Mouse (Mus musculus) bone marrow macrophage, adult 2 months (primary cell): ENCODE data around the gene Spef1. TPM values are rescaled to one million over a fixed set of nuclear protein-coding genes. Genes with fewer than 3 reads are reported as not detected.

Experiments
- H3K27ac ChIP-seq: 2 replicates; pipeline ENCODE4 v1.5.1; 2012; ENCODE audit warnings: low read depth, low read length; ENCODE audit not compliant: insufficient read depth
- H3K4me1 ChIP-seq: 2 replicates; pipeline ENCODE4 v1.6.1; 2012; ENCODE audit warnings: low read length; ENCODE audit not compliant: control insufficient read depth, insufficient read depth
- H3K4me3 ChIP-seq: 2 replicates; pipeline ENCODE4 v1.5.1; 2012; ENCODE audit warnings: mild to moderate bottlenecking, low read length, moderate library complexity; ENCODE audit not compliant: insufficient read depth
- CTCF ChIP-seq: IDR thresholded peaks from 2 replicates; pipeline ENCODE4 v1.5.1; 2012; ENCODE audit warnings: low read depth, mild to moderate bottlenecking, low read length, moderate library complexity
- POLR2A ChIP-seq: IDR thresholded peaks from 2 replicates; pipeline ENCODE4 v1.6.1; 2012; ENCODE audit warnings: mild to moderate bottlenecking, low read depth, low read length, borderline replicate concordance
- polyA plus RNA-seq: library from polyadenylated mRNA; stranded (reverse); fragments of >200 nt; gene quantifications from 2 replicates; pipeline ENCODE4 v1.2.4, GENCODE M21; 2012; ENCODE audit not compliant: missing spikeins, insufficient read depth, insufficient read length

Spef1 gene
- polyA plus RNA-seq, 1 experiment: 7.1 TPM

- H3K4me3 ChIP-seq: no peak overlapping the region
- H3K4me1 ChIP-seq: no peaks in the 10 kb centered on the region
- no peak for TF ChIP-seq POLR2A
- TF ChIP-seq CTCF: no peak
These were observed 51.5 kb downstream of the Spef1 start for GRCm38 (mm10) chr2:131135521-131136139.

GRCm38 (mm10) chr2:131134826-131135400, 52.2 kb downstream of the Spef1 start:
- no peak for TF ChIP-seq CTCF
- no peak for TF ChIP-seq POLR2A
- H3K4me3 ChIP-seq: no peak overlapping the region
- no peaks in the 10 kb centered on the region for H3K4me1 ChIP-seq
- H3K27ac ChIP-seq: no peak overlapping the region

More at GRCm38 (mm10) chr2:131135521-131136139, 51.5 kb downstream of the Spef1 start:
- H3K27ac ChIP-seq: no peak overlapping the region

DNA sequence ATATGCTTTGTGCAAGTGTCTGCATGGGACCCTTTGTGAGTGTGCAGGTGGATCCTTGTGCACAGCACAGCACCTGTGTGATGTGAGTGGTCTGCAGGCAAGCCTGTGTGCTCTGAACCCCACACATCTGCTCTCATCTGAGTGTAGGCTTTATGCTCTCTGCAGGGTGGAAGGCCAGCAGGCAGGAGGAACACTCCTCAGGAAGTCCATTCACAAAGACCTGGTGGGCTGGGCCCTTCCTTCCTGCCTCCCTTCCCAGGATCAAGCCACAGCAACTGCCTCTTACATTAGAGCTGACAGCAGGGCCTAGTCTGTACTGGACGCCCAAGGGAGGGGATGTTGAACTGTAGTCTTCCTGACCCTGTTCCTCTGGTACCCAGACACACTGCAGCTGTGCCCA, 52.7 kb downstream of the Spef1 start:
- Histone ChIP-seq H3K4me3 (no peak overlapping the region), H3K27ac (no peak overlapping the region), H3K4me1 (no peaks in the 10 kb centered on the region)
- TF ChIP-seq CTCF: no peak

DNA sequence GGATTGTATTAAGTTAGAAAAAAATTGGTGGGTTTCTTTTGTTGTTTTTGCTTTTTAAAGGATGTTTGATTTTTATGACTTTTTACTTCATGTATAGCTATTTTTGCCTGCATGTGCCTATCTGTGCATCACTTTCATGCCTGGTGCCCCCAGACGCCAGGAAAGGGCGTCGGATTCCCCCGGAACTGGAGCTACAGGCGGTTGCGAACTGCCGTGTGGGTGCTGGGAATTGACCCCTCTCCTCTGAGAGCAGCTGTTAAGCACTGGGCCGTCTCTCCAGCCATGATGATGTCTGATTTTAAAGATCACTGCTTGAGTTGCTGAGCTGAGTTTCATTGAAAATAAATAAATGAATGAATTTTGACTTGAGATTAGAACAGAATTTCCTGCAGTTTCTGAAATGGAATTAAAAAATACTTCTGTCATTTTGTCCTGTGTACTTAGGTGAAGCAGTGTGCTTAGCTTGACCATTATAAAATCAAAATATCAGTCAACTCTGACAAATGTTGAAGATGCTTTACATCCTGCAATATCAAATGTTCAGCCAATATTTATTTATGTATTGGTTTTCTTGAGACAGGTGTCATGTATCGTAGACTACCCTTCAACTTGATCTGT, 54.0 kb downstream of the Spef1 start, which contains the start of gene Gm11037:
Gene Gm11037, plus strand, starts transcription at position 568 of the 618 bp plus-strand sequence.
- H3K4me1 ChIP-seq: no peaks in the 10 kb centered on the region
- no peak within 1 kb of the TSS for H3K4me3 ChIP-seq
- no peak for TF ChIP-seq CTCF
- no peak for TF ChIP-seq POLR2A
- no peak within 1 kb of the TSS for H3K27ac ChIP-seq

- no peak overlapping the region for H3K4me3 ChIP-seq
- H3K4me1 ChIP-seq: no peaks in the 10 kb centered on the region
- H3K27ac ChIP-seq: no peak overlapping the region
- no peak for TF ChIP-seq CTCF
- no peak for TF ChIP-seq POLR2A
These were observed 54.8 kb downstream of the Spef1 start for GRCm38 (mm10) chr2:131132111-131132888.

DNA sequence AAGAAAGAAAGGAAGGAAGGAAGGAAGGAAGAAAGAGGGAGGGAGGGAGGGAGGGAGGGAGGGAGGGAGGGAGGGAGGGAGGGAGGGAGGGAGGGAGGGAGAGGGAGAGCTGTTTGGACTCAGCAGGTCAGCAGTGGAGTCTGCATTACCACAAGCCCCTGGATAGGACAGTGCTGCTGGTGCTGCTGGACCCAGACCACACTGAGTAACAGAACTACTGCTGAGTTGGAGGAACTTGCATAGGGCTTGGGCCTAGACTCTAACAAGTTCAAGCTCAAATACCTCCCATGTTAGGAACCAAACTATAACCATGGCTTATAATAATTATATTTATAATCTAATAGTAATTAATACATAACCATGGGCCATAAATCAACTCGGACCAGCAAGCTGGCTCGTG, 56.2 kb downstream of the Spef1 start:
- no peaks in the 10 kb centered on the region for H3K4me1 ChIP-seq
- no peak overlapping the region for H3K4me3 ChIP-seq
- TF ChIP-seq CTCF (no peak), POLR2A (no peak)
- no peak overlapping the region for H3K27ac ChIP-seq

DNA sequence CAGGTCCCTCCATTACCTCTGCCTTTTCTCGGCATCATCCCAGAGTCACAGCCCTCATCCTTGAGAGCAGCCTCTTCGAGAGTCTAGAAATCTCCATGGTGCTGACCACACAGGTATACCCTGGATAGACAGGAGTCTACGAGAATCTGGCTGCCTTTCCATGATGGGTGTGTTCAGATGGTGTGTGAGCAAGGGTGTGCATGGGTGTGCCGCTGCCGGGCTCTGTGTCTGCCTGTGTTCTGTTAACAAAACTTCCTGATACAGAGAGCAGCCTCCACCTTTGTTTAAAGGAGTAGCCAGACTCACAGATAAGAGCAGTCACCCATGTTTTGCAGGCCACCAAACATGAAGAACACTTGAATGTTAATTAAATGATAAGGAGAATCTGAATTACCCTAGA, 57.2 kb downstream of the Spef1 start:
- H3K4me3 ChIP-seq: no peak overlapping the region
- H3K4me1 ChIP-seq: no peaks in the 10 kb centered on the region
- H3K27ac ChIP-seq: no peak overlapping the region
- TF ChIP-seq POLR2A (no peak), CTCF (no peak)

DNA sequence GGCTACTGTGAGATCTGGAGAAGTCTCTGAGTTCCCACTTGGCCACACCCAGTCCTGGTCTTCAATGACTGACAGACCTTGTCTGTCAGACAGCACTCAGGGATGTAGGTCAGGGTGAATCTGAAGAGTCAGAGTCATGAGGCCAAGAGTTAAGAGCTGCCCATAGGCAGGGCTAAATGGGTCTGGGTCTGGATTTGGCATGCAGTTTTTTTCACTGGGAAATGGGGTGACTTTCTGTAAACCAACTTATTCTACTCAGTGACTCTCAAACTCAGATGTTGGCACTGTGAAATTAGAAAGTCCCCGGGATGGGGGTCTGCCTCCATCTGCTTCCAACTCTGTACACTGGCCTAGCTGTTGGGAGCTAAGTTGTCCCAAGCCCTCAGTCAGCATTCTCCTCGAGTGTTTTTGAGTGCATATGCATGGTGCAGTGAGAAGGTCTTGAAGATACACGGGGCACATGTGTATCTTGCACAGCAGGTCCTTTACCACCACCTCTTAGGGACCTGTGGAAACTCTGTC, 58.4 kb downstream of the Spef1 start:
- TF ChIP-seq POLR2A (no peak), CTCF (no peak)
- Histone ChIP-seq H3K4me1 (no peaks in the 10 kb centered on the region; the same call in 1 of the 2 replicates), H3K4me3 (no peak overlapping the region), H3K27ac (no peak overlapping the region)

DNA sequence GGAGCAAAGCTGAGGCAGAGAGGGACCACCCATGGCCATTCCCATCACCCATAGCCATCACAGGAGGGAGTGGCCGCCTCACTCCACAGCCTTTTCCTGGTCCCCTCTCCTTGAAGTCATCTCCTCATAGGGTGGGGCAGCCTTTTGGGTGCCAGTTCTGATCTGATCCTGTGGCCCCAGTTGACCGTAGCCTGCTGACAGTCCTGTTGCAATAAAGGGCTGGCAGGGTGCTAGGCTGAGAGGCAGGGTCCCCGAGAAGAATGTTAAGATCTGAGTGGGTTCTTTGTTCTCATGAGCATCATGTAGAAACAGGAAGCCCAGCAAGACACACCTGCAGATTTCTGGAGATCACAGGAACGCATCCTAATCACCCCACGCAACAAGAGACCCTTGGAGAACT, 58.9 kb downstream of the Spef1 start:
- no peak overlapping the region for H3K4me3 ChIP-seq
- no peaks in the 10 kb centered on the region; the same call in 1 of the 2 replicates for H3K4me1 ChIP-seq
- H3K27ac ChIP-seq: no peak overlapping the region
- TF ChIP-seq POLR2A: no peak
- TF ChIP-seq CTCF: no peak

GRCm38 (mm10) chr2:131127161-131127730, 59.8 kb downstream of the Spef1 start, which contains the start of gene Hspa12b:
TSS of gene Hspa12b (plus strand) at chr2:131127280.
- Histone ChIP-seq H3K4me3 (no peak within 1 kb of the TSS), H3K4me1 (no peaks in the 10 kb centered on the region; the same call in 1 of the 2 replicates), H3K27ac (no peak within 1 kb of the TSS)
- TF ChIP-seq CTCF (no peak), POLR2A (no peak)
